Mouse (Mus musculus) C2C12 (cell line): ENCODE data around the gene Zfp36. TPM values are rescaled to one million over a fixed set of nuclear protein-coding genes. Genes with fewer than 3 reads are reported as not detected.

ENCODE experiments used
- H3K27me3 ChIP-seq: one replicate; pipeline ENCODE4 v1.6.1; 2011; ENCODE audit not compliant: control insufficient read depth, insufficient read depth, insufficient read length
- H3K36me3 ChIP-seq: one replicate; pipeline ENCODE4 v1.6.1; 2011; ENCODE audit not compliant: control insufficient read depth, insufficient read depth
- H3K4me3 ChIP-seq: one replicate; pipeline ENCODE4 v1.5.1; 2011; ENCODE audit warnings: mild to moderate bottlenecking, control low read depth; ENCODE audit not compliant: poor library complexity, insufficient read depth, severe bottlenecking
- H3K79me2 ChIP-seq: one replicate; pipeline ENCODE4 v1.6.1; 2011; ENCODE audit not compliant: control insufficient read depth, insufficient read depth
- H3K79me3 ChIP-seq: one replicate; pipeline ENCODE4 v1.6.1; 2011; ENCODE audit warnings: low read depth, control low read depth
- H3ac ChIP-seq: one replicate; pipeline ENCODE3; 2011; ENCODE audit warnings: low read depth; ENCODE audit not compliant: control insufficient read depth, insufficient read length
- CEBPB ChIP-seq: IDR thresholded peaks from one replicate; pipeline ENCODE4 v1.6.1; 2011; ENCODE audit warnings: low read depth, mild to moderate bottlenecking, control low read depth, moderate library complexity
- CTCF ChIP-seq: IDR thresholded peaks from one replicate; pipeline ENCODE4 v1.5.1; 2011; ENCODE audit not compliant: control insufficient read depth, insufficient read depth, insufficient read length
- FOSL1 ChIP-seq: IDR thresholded peaks from one replicate; pipeline ENCODE4 v1.8.0; 2011; ENCODE audit warnings: mild to moderate bottlenecking, low read length; ENCODE audit not compliant: poor library complexity, insufficient read depth, severe bottlenecking
- MAX ChIP-seq: IDR thresholded peaks from one replicate; pipeline ENCODE4 v1.6.1; 2011; ENCODE audit warnings: mild to moderate bottlenecking, control low read depth
- MYOD1 ChIP-seq: IDR thresholded peaks from one replicate; pipeline ENCODE4 v1.6.1; 2011; ENCODE audit warnings: low read depth; ENCODE audit not compliant: control insufficient read depth, insufficient read length
- MYOG ChIP-seq: IDR thresholded peaks from one replicate; pipeline ENCODE4 v1.6.1; 2011; ENCODE audit not compliant: control insufficient read depth, insufficient read length; ENCODE audit errors: extremely low read depth
- USF1 ChIP-seq: IDR thresholded peaks from one replicate; pipeline ENCODE4 v1.6.1; 2011; ENCODE audit warnings: low read depth, mild to moderate bottlenecking, control low read depth, moderate library complexity
- polyA plus RNA-seq: library from polyadenylated mRNA; unstranded; fragments of >200 nt; fragmentation: generic; extraction: Trizol; gene quantifications from one replicate; pipeline ENCODE4 v1.2.1, GENCODE M21; 2012; ENCODE audit warnings: missing spikeins

Zfp36 gene
- polyA plus RNA-seq, 1 experiment = 11.2 TPM

GRCm38 (mm10) chr7:28368276-28368920, 11.7 kb downstream of the Zfp36 start:
- H3K36me3 ChIP-seq = peaks cover 15% of the 10 kb centered on the region

DNA sequence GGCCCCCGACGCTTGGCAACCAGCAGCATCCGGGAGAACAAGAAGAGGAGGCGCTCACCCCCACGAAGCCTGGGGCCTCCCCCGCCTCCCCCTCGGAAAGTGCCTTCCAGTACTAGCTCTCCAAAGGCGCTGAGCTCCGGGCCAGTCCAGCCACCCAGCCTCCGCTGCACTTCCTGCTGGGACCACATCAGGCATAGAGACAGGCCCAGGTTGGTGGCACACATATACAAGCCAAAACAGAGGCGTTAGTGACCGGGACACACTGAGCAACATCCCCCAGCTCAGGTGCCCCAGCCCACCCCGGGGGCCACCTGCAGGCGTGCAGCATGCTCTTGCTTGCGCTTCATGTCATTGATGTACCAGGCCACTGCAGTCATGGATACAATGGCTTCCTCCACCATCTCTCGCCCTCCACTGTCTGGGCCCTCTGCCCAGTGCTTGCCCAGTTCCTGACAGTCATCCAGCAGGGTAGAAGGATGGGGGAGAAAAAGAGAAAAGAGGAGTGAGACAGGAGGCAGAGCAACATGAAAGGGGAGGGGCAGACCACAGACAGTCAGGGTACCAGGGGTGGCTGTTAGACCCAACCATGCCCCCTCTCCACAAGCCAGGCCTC, 12.3 kb downstream of the Zfp36 start:
- Histone ChIP-seq H3K27me3 (no peaks in the 10 kb centered on the region), H3K79me2 (peaks cover 38% of the 10 kb centered on the region), H3K79me3 (peaks cover 17% of the 10 kb centered on the region), H3K4me3 (no peak overlapping the region), H3K36me3 (peaks cover 15% of the 10 kb centered on the region), H3ac (no peak overlapping the region)
- TF ChIP-seq MYOD1 = no peak
- TF ChIP-seq CEBPB = no peak

More at GRCm38 (mm10) chr7:28368276-28368920, 11.7 kb downstream of the Zfp36 start:
- H3K79me3 ChIP-seq = peaks cover 17% of the 10 kb centered on the region
- H3K27me3 ChIP-seq = no peaks in the 10 kb centered on the region
- H3K4me3 ChIP-seq = no peak overlapping the region
- TF ChIP-seq MYOG = no peak
- TF ChIP-seq USF1 = no peak
- TF ChIP-seq CEBPB = no peak
- no peak for TF ChIP-seq FOSL1
- TF ChIP-seq CTCF = no peak
- TF ChIP-seq MYOD1 = no peak
- no peak for TF ChIP-seq MAX
- H3ac ChIP-seq = no peak overlapping the region
- H3K79me2 ChIP-seq = peaks cover 38% of the 10 kb centered on the region

DNA sequence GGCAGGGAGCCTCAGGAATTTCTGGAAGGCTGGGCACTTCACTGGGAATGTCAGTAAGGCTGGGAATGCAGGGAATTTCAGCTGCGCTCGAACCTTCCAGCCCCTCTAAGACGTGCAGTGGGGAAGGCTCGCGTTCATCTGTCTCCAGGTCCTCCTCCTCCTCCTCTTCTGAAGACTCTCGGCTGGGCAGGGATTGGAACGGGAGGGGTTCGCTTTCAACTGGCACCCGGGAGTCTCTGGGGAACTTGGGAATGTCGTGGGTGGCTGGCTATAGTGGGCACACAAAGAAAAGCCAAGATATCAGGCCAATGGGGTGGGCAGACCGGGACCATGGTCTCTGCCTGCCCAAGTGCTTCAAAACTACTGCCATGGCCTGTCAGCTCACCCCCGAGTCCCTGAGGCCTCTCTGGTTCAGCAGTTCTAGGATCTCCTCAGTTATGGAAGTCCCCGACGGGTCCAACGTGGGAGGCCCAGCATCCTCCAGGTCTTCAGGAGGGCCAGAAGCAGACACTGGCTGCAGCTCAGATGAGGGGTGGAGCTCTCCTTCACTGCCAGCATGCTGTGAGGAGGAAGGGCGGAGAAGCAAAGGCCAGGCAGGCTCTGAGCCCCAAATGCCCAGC, 17.5 kb downstream of the Zfp36 start:
- H3ac ChIP-seq = no peak overlapping the region
- no peaks in the 10 kb centered on the region for H3K27me3 ChIP-seq
- H3K79me3 ChIP-seq = no peaks in the 10 kb centered on the region
- peaks cover 23% of the 10 kb centered on the region for H3K36me3 ChIP-seq
- no peaks in the 10 kb centered on the region for H3K79me2 ChIP-seq
- no peak overlapping the region for H3K4me3 ChIP-seq
- TF ChIP-seq MAX (no peak), CTCF (no peak), USF1 (no peak), MYOD1 (no peak), MYOG (no peak), FOSL1 (no peak), CEBPB (no peak)

DNA sequence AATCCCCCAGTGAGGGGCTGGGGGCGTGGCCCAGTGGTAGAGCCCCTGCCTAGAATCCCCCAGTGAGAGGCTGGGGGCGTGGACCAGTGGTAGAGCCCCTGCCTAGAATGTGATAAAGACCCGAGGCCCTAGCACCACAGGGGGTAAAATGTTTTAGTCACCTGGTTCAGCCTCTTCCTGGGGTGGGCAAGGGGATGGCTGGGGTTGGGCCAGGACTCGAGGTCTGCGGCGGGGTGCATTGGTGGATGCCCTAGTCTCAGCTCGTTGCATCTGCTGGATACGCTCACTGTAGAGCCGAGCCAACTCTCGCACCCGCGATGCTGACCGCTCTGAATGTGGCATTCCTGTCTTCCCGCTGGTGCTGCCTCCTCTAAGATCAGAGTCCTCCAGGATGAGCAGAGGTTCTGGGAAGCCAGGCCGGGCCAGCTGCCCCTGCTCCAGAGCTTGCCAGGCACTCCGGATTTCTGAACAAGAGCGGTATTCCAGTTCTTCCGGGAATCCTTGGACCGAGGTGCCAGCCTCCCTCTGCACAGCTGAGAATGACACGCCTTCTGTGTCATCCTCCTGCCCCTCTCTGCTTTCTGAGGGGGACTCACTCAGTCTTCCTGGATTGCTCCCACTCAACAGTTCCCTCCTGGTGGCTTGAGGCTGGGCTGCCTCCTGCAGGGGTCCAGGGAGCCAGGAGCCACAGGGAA, 18.3 kb downstream of the Zfp36 start:
- no peak for TF ChIP-seq MYOG
- no peak for TF ChIP-seq USF1
- no peak for TF ChIP-seq MYOD1
- no peak for TF ChIP-seq FOSL1
- no peak for TF ChIP-seq CTCF
- TF ChIP-seq MAX = no peak
- Histone ChIP-seq H3K27me3 (no peaks in the 10 kb centered on the region), H3K4me3 (no peak overlapping the region), H3K79me3 (no peaks in the 10 kb centered on the region), H3ac (no peak overlapping the region), H3K36me3 (peaks cover 23% of the 10 kb centered on the region), H3K79me2 (no peaks in the 10 kb centered on the region)

- H3K27me3 ChIP-seq = no peaks in the 10 kb centered on the region
- no peak overlapping the region for H3K4me3 ChIP-seq
- H3K36me3 ChIP-seq = peaks cover 23% of the 10 kb centered on the region
- no peak overlapping the region for H3ac ChIP-seq
- TF ChIP-seq MYOD1 = no peak
- TF ChIP-seq MAX = no peak
- no peak for TF ChIP-seq FOSL1
- no peak for TF ChIP-seq CEBPB
- no peak for TF ChIP-seq USF1
- TF ChIP-seq CTCF = no peak
- no peak for TF ChIP-seq MYOG
- no peaks in the 10 kb centered on the region for H3K79me3 ChIP-seq
- H3K79me2 ChIP-seq = no peaks in the 10 kb centered on the region
Observed at GRCm38 (mm10) chr7:28360291-28360690, 19.8 kb downstream of the Zfp36 start.
